Mouse (Mus musculus) CH12.LX (cell line): ENCODE measurements around the gene Foxr2.

Source experiments
- CTCF ChIP-seq, 2 experiments: IDR thresholded peaks in 1 of 2; conservative IDR thresholded peaks in 1 of 2; 2 replicates each; pipeline ENCODE4 v1.5.1; 2011 to 2012; ENCODE audit warnings: low read depth in 2 of 2, low read length in 2 of 2, improper control_type of control experiment in 1 of 2, inconsistent platforms in 1 of 2, mild to moderate bottlenecking in 1 of 2, moderate library complexity in 1 of 2
- EP300 ChIP-seq: IDR thresholded peaks from 2 replicates; pipeline ENCODE4 v1.6.1; 2011; ENCODE audit warnings: low read length, improper control_type of control experiment
- JUND ChIP-seq: conservative IDR thresholded peaks from 2 replicates; pipeline ENCODE4 v1.6.1; 2011; ENCODE audit warnings: low read depth, low read length, improper control_type of control experiment
- MAZ ChIP-seq: IDR thresholded peaks from 2 replicates; pipeline ENCODE4 v1.6.1; 2012; ENCODE audit warnings: low read depth, mild to moderate bottlenecking, inconsistent platforms, low read length, improper control_type of control experiment, moderate library complexity
- NELFE ChIP-seq: IDR thresholded peaks from 2 replicates; pipeline ENCODE4 v1.6.1; 2011; ENCODE audit warnings: low read depth, low read length, improper control_type of control experiment
- POLR2A ChIP-seq: IDR thresholded peaks from 2 replicates; pipeline ENCODE4 v1.6.1; 2011; ENCODE audit warnings: low read depth, mild to moderate bottlenecking, improper control_type of control experiment, low read length

DNA sequence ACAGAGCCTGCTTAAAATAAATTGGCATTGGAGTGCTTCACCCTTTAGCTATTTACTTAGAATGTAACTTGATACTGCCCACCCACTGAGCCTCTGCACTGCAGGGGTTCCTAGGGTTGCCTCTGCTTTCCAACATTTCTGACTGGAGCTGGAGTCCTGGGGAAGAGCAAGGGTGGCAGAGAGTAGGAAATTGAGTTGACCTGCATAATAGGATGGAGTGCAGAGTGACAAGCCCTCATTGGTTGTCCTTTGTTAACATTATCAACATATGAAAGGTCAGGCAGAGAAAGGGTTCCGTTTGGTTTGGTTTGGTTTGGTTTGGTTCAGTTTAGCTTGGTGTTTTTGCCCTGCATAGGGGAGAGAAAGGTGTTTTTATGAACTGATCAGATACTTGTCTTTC is 33.2 kb downstream of the Foxr2 start:
- TF ChIP-seq CTCF (conservative IDR thresholded peaks at IDR 0.05 in 1 of 2, IDR thresholded peaks at IDR 0.05 in 1 of 2; ENCODE audit: low read depth in 2 of 2, low read length in 2 of 2), result no peak
- TF ChIP-seq POLR2A, result no peak
- no peak for TF ChIP-seq JUND
- TF ChIP-seq EP300, result no peak
- TF ChIP-seq MAZ, result no peak
- no peak for TF ChIP-seq NELFE
